Mouse (Mus musculus): Measurements from ENCODE around the gene Hyal3. TPM values are rescaled to one million over a fixed set of nuclear protein-coding genes. Genes with fewer than 3 reads are reported as not detected.

Gene Hyal3
- polyA plus RNA-seq, 1 experiment from 2014 or later, result 2.2 TPM

DNA sequence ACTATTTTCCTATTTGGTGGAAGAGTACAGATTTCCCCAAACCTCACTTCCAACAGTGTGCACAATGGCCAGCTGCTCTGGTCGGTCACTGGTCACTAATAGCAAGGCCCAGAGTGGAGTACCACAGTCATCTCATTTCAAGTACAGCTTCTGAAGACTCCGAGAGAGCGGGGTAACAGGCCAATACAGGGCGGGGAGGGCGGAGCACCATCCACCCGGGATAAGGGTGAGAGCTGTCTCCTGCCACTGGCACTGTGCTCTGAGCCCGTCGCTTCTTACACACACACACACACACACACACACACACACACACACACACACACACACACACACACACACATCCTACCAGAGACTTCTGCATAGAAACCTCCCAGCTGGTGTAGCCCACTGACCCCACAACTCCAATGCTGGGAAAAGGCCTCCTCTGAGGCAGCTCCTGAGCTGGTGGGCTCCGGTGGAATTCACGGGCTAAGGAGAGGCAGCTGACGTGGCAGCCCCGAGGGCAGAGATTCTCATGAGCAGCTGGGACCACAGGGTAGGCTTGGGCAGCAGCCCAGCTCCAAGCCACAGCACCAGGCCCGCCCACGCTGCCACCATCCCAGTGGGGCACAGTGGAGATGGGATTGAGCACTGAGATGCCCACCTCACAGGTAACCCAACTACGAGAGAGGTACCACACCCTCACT is 45.7 kb downstream of the Hyal3 start:
- WGBS, result 29% methylated on average over 13 of the region's 15 CpGs
- Histone ChIP-seq H3K9ac (replicated peaks) (0 out of 2 replicates have a peak overlapping the region, but pooled peaks have one; percentile 11), H3K9me3 (replicated peaks) (no peaks in the 10 kb centered on the region), H3K4me1 (peaks cover 68% of the 10 kb centered on the region), H3K36me3 (peaks cover 8% of the 10 kb centered on the region), H3K27me3 (replicated peaks) (no peaks in the 10 kb centered on the region), H3K4me3 (replicated peaks) (0 out of 2 replicates have a peak overlapping the region, but pooled peaks have one; percentile 2), H3K27ac (replicated peaks) (peak overlapping the region; percentile 89), H3K4me2 (peak overlapping the region; percentile 44)
- ATAC-seq (ENCODE audit: low FRiP score), result peak; percentile 6; the same call in 1 of the 2 replicates

- H3K9me3 ChIP-seq (replicated peaks), result no peaks in the 10 kb centered on the region
- peak overlapping the region; percentile 44 for H3K4me2 ChIP-seq
- H3K27me3 ChIP-seq (replicated peaks), result no peaks in the 10 kb centered on the region
- peaks cover 8% of the 10 kb centered on the region for H3K36me3 ChIP-seq
- ATAC-seq (ENCODE audit: low FRiP score), result peak; percentile 47
- WGBS, result 0% methylated on average over 2 of the region's 2 CpGs
- peak overlapping the region; percentile 40 for H3K9ac ChIP-seq (replicated peaks)
- H3K4me1 ChIP-seq, result peaks cover 74% of the 10 kb centered on the region
- 0 out of 2 replicates have a peak overlapping the region, but pooled peaks have one; percentile 2 for H3K4me3 ChIP-seq (replicated peaks)
- H3K27ac ChIP-seq (replicated peaks), result peak overlapping the region; percentile 89
Measured at GRCm38 (mm10) chr9:107626844-107627277, 46.2 kb downstream of the Hyal3 start.

DNA sequence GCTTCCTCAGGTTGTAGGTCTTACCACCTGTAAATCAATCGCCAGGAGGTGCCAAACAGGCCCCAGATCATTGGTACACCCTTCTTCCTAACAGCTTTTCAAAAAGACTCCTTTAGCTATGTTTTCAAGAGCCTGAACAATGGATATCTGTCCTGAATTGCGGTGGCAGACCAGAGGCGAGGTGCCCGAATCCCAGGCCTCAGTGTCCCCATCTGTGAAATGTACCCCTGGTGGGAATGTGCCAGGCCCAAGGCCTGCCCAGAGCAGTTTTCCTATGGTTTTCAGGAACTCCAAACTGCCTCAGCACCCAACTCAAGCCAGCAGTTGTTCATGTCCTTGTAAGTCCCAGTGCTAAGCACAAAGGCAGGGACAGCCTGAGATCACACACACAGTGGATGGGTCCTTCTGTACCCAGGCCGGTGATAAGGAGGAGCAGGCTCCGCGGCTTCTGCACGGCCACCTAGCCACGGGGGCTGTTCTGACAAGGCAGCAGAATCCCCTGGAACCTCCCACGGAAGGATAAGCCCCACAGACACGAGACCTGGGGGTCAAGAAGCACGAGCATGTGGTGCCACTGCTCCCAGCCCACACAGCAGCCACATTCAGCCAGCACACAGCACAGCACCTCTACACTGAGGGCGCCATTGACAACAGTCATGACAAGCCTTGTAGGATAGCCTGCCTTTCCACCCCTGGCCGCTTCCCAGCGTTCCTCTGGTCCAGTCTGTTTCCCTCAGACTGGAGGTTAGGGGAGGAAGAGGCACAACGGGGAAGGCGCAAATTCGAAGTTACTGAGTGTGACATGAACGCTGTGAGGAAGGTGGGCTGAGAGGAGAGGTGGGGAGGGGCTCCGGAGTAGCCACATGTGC is 47.0 kb downstream of the Hyal3 start:
- WGBS, result 19% methylated on average over 20 of the region's 20 CpGs
- 0 out of 2 replicates have a peak overlapping the region, but pooled peaks have one; percentile 2 for H3K4me3 ChIP-seq (replicated peaks)

GRCm38 (mm10) chr9:107628721-107629410 is 48.2 kb downstream of the Hyal3 start:
- WGBS, result 35% methylated on average over 14 of the region's 15 CpGs
- Histone ChIP-seq H3K9me3 (replicated peaks) (no peaks in the 10 kb centered on the region), H3K4me2 (peak overlapping the region; percentile 44), H3K27ac (replicated peaks) (peak overlapping the region; percentile 89), H3K9ac (replicated peaks) (peak overlapping the region; percentile 40), H3K4me3 (replicated peaks) (0 out of 2 replicates have a peak overlapping the region, but pooled peaks have one; percentile 4), H3K4me1 (peaks cover 94% of the 10 kb centered on the region), H3K27me3 (replicated peaks) (no peaks in the 10 kb centered on the region), H3K36me3 (no peaks in the 10 kb centered on the region)
- no peak for ATAC-seq (ENCODE audit: low FRiP score)

More for the DNA sequence above, 47.0 kb downstream of the Hyal3 start:
- peak overlapping the region; percentile 44 for H3K4me2 ChIP-seq
- H3K27me3 ChIP-seq (replicated peaks), result no peaks in the 10 kb centered on the region
- no peak for ATAC-seq (ENCODE audit: low FRiP score)
- H3K9ac ChIP-seq (replicated peaks), result peak overlapping the region; percentile 40
- no peaks in the 10 kb centered on the region for H3K9me3 ChIP-seq (replicated peaks)
- peak overlapping the region; percentile 89 for H3K27ac ChIP-seq (replicated peaks)
- H3K4me1 ChIP-seq, result peaks cover 82% of the 10 kb centered on the region
- peaks cover 1% of the 10 kb centered on the region for H3K36me3 ChIP-seq

DNA sequence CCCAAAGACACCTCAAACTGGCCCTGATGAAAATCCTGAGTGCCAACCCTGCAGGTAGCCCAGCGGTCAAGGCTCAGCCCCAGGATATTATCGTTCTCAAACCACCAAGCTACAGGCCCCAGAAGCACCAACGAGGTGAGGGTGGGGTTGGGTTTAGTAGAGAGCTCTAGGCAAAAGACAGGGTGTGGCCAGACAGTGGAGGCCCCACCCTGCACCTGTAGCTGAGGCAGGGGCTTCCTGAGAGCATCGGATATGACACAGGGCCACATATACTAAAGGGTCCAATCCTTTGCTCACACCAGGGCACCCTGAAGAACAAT is 48.8 kb downstream of the Hyal3 start:
- H3K27ac ChIP-seq (replicated peaks), result peak overlapping the region; percentile 89
- H3K4me1 ChIP-seq, result peaks cover 99% of the 10 kb centered on the region
- H3K9me3 ChIP-seq (replicated peaks), result no peaks in the 10 kb centered on the region
- H3K36me3 ChIP-seq, result no peaks in the 10 kb centered on the region
- no peaks in the 10 kb centered on the region for H3K27me3 ChIP-seq (replicated peaks)
- H3K9ac ChIP-seq (replicated peaks), result peak overlapping the region; percentile 34
- 0 out of 2 replicates have a peak overlapping the region, but pooled peaks have one; percentile 4 for H3K4me3 ChIP-seq (replicated peaks)
- no peak for ATAC-seq (ENCODE audit: low FRiP score)
- 23% methylated on average over 4 of the region's 4 CpGs for whole genome bisulfite sequencing
- peak overlapping the region; percentile 44 for H3K4me2 ChIP-seq

DNA sequence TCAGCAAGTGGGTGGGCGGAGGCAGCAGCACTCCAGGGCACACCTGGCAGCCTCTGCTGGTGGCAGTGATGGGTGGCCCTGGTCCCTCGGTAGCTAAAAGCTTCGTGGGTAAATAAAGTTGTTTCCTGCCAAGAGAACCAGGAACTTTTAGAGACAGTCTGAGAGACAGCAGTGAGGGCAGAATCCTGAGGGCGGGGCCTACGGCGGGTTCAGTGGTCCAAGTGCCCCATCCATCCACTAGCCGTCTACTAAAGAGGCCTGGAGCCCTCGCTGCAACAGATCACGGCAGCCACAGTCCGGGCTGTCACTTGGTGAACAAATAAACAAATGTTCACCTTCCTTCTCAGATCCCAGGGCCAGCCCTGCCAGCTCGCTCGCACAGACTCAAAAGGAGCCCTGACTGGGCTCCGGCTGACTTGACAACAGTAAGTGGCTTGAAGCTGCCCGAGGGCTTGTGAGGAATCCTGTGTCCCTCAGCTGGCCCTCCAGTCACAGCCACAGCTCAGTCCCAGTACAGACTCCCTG is 49.3 kb downstream of the Hyal3 start:
- Histone ChIP-seq H3K4me3 (replicated peaks) (peak overlapping the region; percentile 10; the same call in 1 of the 2 replicates), H3K9me3 (replicated peaks) (no peaks in the 10 kb centered on the region), H3K4me1 (peaks cover 97% of the 10 kb centered on the region), H3K27ac (replicated peaks) (peak overlapping the region; percentile 89), H3K4me2 (peak overlapping the region; percentile 44), H3K27me3 (replicated peaks) (no peaks in the 10 kb centered on the region), H3K36me3 (no peaks in the 10 kb centered on the region), H3K9ac (replicated peaks) (peak overlapping the region; percentile 34; the same call in 1 of the 2 replicates)
- WGBS, result 9% methylated on average over 14 of the region's 14 CpGs
- ATAC-seq (ENCODE audit: low FRiP score), result peak; percentile 6; the same call in 1 of the 2 replicates

GRCm38 (mm10) chr9:107630576-107630975 is 50.0 kb downstream of the Hyal3 start:
- H3K4me3 ChIP-seq (replicated peaks), result peak overlapping the region; percentile 10; the same call in 1 of the 2 replicates
- peaks cover 94% of the 10 kb centered on the region for H3K4me1 ChIP-seq
- no peaks in the 10 kb centered on the region for H3K9me3 ChIP-seq (replicated peaks)
- peak overlapping the region; percentile 34; the same call in 1 of the 2 replicates for H3K9ac ChIP-seq (replicated peaks)
- peak overlapping the region; percentile 44 for H3K4me2 ChIP-seq
- ATAC-seq (ENCODE audit: low FRiP score), result peak; percentile 22; the same call in 1 of the 2 replicates
- no peaks in the 10 kb centered on the region for H3K36me3 ChIP-seq
- peak overlapping the region; percentile 89 for H3K27ac ChIP-seq (replicated peaks)
- WGBS, result 9% methylated on average over 4 of the region's 4 CpGs
- H3K27me3 ChIP-seq (replicated peaks), result no peaks in the 10 kb centered on the region

DNA sequence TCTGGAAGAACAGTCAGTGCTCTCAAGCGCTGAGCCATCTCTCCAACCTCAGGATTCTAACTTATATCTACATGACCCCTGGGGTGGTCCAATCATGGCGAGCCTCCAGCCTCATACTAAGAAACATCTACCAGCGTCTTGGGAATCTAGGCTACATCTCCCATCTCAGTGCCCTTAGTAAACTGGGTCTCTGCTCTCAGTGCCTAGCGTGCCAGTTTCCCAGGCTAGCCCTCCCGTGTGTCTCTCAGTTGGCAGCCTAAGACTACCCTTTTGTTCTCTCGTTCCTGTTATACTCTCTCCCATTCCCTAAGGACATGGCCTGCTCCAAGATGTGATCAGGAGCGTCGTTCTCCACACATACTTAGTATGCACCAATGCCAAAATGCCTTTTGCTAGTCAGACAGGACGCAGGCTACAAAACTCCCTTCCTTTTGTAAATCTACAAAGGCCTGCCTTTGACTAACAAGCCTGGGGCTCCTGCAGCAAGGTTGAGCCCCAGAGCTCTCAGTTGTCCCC is 50.8 kb downstream of the Hyal3 start:
- no peak for ATAC-seq (ENCODE audit: low FRiP score)
- WGBS, result 28% methylated on average over 9 of the region's 9 CpGs
- Histone ChIP-seq H3K27me3 (replicated peaks) (no peaks in the 10 kb centered on the region), H3K9me3 (replicated peaks) (no peaks in the 10 kb centered on the region), H3K27ac (replicated peaks) (peak overlapping the region; percentile 89), H3K36me3 (no peaks in the 10 kb centered on the region), H3K4me3 (replicated peaks) (no peak overlapping the region), H3K4me1 (peaks cover 94% of the 10 kb centered on the region), H3K4me2 (peak overlapping the region; percentile 85), H3K9ac (replicated peaks) (no peak overlapping the region; the same call in 1 of the 2 replicates)

GRCm38 (mm10) chr9:107631861-107632260 is 51.2 kb downstream of the Hyal3 start:
- Histone ChIP-seq H3K27me3 (replicated peaks) (no peaks in the 10 kb centered on the region), H3K27ac (replicated peaks) (peak overlapping the region; percentile 89), H3K4me3 (replicated peaks) (peak overlapping the region; percentile 85), H3K9ac (replicated peaks) (no peak overlapping the region; the same call in 1 of the 2 replicates), H3K4me2 (peak overlapping the region; percentile 85), H3K9me3 (replicated peaks) (no peaks in the 10 kb centered on the region), H3K4me1 (peaks cover 93% of the 10 kb centered on the region), H3K36me3 (no peaks in the 10 kb centered on the region)
- 68% methylated on average over 8 of the region's 8 CpGs for WGBS
- no peak for ATAC-seq (ENCODE audit: low FRiP score)

DNA sequence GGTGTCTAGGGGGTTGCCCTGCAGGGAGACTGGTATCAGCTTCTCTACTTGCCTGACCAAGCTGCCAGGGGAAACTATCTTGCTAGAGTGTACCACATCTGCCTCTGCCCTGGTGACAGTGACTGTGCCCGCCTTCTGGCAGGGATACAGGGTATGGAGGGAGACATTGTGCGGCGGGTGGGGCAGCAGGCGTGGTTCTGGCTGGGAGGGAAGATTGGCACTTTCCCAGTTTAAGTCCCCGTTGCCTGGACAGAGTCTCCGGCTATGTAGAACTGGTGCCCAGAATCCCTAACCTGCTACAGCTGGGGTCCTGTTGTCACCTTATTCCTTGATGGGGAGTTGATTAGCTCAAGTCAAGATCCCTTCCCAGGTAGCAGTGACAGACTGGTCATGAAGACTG is 51.9 kb downstream of the Hyal3 start:
- 27% methylated on average over 6 of the region's 6 CpGs for WGBS
- ATAC-seq (ENCODE audit: low FRiP score), result no peak

More for the DNA sequence above, 51.9 kb downstream of the Hyal3 start:
- H3K27ac ChIP-seq (replicated peaks), result peak overlapping the region; percentile 89
- H3K4me2 ChIP-seq, result peak overlapping the region; percentile 85
- H3K4me3 ChIP-seq (replicated peaks), result peak overlapping the region; percentile 85
- H3K27me3 ChIP-seq (replicated peaks), result no peaks in the 10 kb centered on the region
- no peaks in the 10 kb centered on the region for H3K9me3 ChIP-seq (replicated peaks)
- peak overlapping the region; percentile 87 for H3K9ac ChIP-seq (replicated peaks)
- peaks cover 93% of the 10 kb centered on the region for H3K4me1 ChIP-seq
- no peaks in the 10 kb centered on the region for H3K36me3 ChIP-seq

All from neural tube, embryonic 15.5 days (tissue).